Mouse (Mus musculus) layer of hippocampus, postnatal 14 days (tissue): ENCODE measurements around the gene Gm20547. TPM values are rescaled to one million over a fixed set of nuclear protein-coding genes. Genes with fewer than 3 reads are reported as not detected.
"Not testable (repeated sequence)": the region's sequence is repeated elsewhere in the genome, so short reads cannot be mapped to it uniquely, and the experiment has no call there.

Source experiments
- DNase-seq, 2 experiments: peaks; one replicate each; pipeline ENCODE4 v3.0.0; 2021 to 2022; ENCODE audit warnings: low spot score in 2 of 2, mixed read lengths in 1 of 2
- total RNA-seq, 2 experiments: library from RNA; stranded (reverse); gene quantifications; 2 replicates each; pipeline ENCODE4 v1.2.3; 2021

Gene Gm20547
- total RNA-seq, 2 experiments from 2014 or later = not detected

DNA sequence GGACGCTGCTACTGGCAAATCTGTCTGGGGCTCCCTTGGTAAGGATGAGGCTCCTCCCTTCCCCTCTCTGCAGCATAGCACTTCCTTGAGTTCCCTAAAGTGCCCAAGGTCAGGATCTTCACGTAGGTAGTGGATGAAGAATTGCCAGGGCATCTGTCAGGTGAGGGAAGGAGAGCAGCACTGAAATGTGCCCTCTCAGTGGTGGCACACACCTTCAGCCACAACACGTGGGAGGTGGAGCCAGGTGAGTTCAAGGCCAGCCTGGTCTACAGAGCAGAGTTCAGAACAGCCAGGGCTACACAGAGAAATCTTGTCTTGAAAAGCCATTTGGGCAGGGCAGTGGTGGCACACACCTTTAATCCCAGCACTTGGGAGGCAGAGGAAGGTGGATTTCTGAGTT is 27.1 kb downstream of the Gm20547 start:
- no peak for DNase-seq

DNA sequence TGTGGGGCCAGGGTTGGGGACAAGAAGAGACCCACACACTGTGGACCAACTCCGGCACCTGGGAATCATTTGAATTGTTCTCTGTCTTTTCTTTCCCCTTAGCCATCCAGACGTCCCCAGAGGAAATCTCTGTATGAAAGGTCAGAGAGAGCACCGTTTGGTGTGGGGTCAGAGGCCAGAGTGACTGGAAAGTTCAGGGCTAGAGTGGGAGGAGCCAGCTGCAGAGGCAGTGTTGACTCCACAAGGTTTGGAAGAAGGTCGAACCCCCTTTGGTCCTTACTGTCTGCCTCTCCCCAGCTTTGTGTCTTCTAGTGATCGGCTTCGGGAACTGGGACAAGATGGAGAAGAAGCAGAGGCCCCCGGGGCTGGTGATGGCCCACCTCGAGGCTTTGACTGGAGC is 28.3 kb downstream of the Gm20547 start:
- no peak for DNase-seq

DNA sequence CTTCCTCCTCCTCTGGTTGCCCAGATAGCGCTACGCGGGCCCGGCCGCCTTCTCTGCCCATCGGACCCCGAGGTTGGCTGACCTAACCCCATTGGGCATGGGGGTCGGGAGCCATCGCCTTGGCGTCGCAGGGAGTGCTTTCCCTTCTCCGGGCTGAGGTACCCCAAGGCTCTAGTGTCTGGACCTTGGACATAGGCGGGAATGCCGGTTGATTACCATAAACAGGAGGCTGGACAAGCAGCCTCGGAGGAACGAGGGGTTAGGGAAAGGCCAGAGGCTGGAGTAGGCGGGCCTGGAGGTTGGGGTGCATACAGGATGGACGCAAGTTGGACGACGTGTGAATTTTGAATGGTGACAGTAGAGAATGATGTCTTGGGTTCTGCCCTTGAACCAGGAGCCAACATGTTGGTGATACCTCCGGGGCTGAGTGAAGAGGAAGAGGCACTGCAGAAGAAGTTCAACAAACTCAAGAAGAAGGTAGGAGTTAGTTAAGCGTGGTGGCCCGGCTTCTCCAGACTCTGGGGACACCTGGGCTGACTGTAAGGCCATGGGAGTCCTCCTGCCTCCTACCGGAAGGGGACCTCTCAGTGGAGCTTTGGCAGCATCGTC is 31.2 kb downstream of the Gm20547 start:
- no peak for DNase-seq

DNA sequence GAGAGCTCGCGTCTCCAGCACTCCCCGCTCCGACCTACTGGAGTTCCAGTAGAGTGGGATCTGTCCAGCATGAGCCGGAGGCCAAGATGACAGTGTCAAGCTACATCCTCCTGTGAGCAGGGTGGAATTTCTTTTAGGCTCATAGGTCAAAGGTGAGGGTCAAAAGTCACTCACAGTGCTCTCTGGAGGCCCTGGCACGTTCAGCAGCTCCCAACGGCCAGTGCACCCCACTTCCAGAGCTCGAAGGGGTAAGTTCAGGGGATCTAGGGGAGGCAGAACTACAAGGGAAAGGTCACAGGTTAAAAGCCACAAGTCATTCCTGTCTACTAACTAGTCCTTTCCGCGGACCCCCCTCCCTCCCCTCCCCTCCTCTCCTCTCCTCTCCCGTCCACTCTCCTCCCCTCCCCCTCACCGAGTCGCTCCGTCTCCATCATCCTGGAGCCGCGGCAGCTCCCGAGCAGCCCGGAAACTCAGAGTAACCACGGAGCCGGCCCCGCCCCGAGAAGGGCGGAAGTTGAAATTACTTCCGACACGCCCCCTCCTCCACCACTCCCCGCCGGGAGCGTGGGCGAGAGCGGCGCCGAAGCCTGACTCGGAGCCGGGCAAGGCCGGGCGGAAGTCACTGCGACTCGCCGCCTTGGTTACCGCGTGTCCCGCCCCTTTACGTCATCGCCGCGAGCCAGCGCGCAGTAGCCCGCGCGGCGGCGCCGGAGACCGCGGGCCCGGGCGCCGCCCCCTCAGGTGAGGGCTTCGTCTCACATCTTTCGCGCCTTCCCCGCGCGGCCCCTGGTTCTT is 31.9 kb downstream of the Gm20547 start, which contains the start of the genes Skiv2l and Nelfe:
Gene Skiv2l (minus strand): TSS at position 489 of the 795 bp plus-strand sequence.
Gene Nelfe (plus strand): TSS at position 670 of the 795 bp plus-strand sequence.
- peak; percentile 96 to 98 for DNase-seq

DNA sequence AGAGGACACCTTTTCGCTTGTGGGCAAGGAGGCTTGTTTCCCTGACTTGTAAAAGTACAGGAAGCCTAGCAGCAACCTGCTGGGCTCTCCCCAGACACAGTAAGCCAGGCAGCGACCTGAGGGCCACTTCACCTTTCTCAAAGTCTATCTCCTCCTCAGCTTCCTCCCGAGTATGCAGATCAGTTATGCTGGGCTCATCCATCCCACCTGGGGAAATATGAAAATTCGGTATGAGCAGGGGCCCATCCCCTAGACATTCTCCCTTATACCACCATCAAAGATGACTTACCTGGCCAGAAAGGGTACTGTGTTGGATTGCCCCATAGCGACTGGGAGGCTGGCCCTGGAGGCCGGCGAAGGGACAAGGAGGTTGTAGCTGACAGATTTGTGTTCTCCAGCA is 34.2 kb downstream of the Gm20547 start:
- no peak for DNase-seq

DNA sequence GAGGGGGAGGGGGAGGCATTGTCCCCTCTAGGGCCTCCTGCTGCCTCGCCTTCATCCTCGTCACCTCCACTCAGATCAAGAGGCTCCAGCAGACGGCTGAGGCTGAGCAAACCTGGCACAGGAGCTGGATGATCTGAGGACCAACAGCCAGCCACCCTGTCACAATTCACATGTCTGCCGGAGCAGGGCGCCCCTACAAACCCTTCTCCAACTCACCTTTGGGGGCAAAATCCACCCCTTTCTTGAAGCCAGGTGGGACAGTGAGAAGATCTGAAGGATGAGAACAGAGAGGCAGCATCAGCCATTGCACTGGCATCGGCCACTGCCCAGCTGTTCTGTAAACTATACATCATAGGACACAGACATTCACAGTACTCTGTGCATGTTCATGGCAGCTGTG is 34.6 kb downstream of the Gm20547 start:
- DNase-seq = no peak

DNA sequence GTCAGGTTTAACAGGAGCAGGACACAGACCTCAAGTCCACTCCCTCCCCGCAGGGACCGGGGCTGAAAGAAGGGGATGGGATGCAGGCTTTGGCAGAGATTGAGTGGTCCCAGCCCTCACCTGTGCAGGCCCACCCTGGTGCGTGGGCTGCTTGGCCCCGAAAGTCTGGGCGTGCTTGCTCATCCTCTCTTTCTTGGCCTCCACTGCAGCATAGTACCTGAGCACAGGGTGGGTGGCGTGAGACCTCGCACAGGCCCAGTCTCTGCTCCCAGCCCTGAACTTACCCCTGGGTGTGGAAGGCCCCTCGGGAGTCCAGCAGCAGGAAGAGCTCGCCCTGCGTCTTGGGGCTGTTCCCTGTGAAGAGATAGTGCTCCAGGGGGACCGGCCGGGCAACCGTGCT is 37.0 kb downstream of the Gm20547 start:
- no peak for DNase-seq

DNA sequence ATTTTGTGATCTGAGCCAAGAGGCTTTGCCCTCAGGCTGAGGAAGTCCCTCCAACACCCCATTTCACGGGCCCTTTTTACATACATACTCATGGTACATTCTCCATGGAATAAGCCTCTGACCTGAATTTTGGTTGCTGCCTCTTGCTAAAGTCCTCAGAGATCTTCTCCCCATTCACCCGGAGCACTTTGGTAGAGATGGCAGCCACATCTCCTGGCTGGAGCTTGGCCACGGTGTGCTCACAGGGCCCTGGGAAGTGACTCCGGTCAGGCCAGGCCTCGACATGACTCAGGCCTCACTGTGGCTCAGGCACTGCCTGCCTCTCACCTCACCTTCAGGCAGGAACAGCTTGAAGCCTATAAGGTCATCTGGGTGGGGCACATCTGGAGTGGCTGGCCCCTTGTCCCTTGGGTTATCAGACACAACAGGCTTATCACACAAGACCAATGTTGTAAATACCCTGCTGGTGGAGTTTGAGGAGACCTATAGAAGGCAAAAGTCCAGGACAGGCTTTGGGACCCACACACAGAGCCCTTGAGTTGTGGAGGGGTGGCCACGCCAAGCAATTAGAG is 41.0 kb downstream of the Gm20547 start:
- no peak for DNase-seq

DNA sequence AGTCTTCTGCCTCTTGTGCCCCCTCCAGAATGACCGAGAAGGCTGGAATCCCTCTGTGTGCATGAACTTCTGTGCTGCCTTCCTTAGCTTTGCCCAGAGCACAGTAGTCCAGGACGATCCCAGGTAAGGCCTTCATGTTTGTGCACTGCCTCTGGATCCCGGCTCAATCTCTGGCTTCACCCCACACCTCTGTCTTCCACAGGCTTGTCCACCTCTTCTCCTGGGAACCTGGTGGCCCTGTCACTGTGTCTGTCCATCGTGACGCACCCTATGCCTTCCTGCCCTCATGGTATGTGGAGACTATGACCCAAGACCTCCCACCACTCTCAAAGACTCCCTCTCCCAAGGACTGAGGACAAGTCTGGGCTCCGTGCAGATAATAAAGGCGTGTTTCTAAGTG is 43.1 kb downstream of the Gm20547 start:
- DNase-seq = no peak

DNA sequence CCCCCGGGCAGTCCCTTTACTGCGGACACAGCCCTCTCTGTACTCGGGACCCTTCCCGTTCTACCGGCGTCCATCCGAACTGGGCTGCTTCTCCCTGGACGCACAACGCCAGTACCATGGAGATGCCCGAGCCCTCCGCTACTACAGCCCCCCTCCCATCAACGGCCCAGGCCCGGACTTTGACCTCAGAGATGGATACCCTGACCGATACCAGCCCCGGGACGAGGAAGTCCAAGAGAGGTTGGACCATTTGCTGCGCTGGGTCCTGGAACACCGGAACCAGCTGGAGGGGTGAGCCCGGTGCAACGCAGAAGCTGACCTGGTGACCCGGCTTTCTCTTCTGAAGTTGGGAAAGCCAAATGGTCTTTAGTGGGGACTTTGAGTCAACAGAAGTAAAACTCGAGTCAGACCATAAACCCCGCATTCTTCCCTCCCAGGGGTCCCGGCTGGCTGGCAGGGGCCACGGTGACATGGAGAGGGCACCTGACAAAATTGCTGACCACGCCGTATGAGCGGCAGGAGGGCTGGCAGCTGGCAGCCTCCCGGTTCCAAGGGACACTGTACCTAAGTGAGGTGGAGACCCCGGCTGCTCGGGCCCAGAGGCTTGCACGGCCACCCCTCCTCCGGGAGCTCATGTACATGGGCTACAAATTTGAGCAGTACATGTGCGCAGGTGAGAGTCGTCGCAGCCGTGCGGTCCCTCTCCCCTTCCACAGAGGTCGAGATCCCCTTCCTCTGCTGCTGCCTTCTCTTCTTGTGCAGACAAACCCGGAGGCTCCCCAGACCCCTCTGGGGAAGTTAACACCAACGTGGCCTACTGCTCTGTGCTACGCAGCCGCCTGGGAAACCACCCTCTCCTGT is 44.1 kb downstream of the Gm20547 start:
- DNase-seq = no peak

DNA sequence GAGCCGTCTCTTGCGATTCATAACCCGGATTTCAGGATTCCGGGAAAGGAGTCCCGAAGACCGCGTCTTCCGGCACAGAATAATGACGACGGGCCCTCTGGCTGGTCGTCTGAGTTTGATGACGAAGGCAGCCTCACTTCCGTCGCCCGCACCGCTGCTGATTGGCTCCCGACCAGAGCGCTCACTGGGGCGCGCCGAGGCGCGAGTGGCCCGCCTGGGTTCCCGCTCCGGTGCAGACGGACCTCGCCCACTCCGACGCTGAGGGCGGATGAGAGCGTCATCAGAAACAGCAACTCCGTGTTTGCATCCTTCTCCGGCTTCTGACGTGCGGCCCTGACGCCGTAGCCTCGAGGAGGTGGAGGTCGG is 45.0 kb downstream of the Gm20547 start, which contains the start of the genes Stk19 and Dxo:
Gene Stk19 (minus strand): TSS at position 90 of the 366 bp plus-strand sequence.
Gene Dxo (plus strand): TSS at position 164 of the 366 bp plus-strand sequence.
- DNase-seq = peak; percentile 98

DNA sequence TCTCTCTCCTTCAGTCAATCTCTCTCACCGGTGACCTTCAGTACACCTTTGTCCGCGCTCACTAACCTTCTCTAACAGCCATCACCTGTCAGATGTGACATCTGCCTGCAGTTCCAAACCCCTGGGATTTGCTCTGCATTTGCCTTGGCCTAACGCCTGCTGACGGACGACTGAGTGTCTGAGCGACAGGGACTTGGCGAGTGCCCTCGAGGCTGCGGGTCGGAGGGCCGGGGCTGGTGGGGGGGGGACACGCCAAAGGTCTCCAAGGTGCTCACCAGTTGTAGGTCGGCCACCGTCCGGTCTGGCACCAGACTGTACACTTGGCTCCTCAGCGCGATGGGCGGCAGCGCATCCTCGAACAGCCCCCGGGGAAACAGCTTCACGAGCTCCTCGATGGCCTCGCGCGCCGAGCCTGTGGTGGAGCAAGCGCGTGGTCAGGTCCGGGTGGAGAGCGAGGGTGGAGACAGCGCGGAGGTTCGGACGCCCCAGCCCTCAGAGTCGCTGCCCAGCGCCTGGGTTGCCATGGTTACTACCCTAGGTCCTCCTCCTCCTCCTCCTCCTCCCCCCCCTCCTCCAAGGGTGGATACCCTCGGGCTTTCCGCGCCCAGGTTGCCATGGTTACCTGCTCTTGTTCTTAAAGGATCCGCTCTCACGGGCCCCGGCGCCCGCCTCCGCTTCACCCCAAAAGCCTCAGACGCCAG is 45.5 kb downstream of the Gm20547 start:
- peak in 1 of 2 experiments; percentile 24 for DNase-seq

DNA sequence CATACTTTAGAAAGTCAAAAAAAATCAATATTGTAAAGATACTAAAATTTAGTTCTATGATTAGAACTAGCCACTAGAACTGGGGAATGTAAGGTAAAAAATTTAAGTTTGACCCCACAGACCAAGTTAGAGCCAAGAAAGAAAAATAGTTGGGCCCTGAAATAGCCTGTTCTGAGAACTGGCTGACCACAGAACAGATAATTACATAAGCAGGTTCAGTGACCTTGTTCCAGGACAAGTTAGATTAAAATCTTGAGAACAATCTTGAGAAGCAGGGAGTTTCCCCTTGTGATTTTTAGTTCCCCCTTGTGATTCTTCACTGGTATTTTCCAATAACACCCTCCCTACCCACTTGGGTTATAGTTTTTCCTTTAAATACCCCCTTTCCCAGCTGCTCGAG is 51.1 kb downstream of the Gm20547 start:
- DNase-seq = not testable (repeated sequence)

DNA sequence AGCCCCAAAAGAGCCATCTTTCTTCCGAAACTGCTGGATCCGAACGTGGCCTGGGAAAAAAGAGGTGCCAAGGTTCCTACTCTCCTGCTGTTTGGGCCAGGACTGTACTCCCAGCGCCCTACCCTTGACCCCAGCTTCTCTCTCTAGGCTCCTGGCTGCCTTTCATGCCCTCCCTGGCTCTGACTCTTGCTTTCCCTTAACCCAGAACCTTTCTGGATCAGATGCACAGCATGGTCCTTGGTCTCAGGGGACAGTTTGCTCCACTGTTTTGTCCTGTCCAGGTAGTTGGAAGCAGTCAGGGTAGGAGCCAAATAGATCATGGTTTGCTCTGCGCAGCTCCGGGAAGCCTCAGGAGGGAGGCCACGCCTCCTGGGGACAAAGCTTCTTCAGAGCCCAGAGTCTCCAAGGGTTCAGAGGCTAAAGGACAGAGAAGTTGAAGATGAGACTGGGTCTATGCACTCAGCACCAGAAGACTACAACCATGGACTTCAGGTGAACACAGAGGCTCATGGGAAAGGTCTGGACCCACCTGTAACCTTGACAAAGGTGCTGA is 66.9 kb downstream of the Gm20547 start:
- no peak for DNase-seq

DNA sequence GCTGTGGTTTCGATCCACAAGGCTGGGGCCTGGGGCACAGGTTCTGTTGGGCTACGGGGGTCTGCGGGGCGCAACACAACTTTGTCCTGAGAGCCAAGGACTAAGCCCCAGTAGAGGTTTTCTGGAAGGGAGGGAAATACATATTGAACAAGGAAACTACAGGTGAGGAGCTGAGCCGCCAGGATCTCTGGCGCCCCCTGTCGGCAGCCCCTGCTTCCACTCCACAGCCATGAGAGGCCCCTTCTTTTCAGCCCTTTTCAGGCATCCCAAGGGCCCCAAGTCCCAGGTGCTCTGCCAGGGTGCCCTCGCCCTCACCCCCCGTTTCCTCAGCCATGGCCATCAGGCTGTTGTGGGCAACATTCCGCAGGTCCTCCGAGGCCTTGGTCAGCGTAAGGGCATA is 68.1 kb downstream of the Gm20547 start:
- not testable (repeated sequence) for DNase-seq

DNA sequence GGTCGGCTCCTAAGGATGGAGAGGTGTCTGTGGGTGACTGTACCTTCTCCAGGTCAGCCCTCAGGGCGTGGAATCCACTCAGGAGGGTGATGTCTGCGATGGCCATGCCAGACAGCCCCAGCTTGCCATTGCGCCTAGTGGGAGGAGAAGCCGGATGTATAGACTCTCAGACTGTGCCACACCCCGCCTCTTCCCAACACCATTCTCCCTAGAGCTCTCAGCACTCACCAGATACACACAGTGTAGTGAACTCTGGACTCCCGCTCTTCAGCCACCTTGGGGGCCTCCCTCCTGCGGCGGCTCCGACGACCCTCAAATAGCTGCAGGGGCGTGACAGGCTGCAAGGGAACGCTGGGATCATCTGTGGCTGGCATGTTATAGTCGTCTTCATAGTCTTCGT is 70.6 kb downstream of the Gm20547 start:
- no peak for DNase-seq

DNA sequence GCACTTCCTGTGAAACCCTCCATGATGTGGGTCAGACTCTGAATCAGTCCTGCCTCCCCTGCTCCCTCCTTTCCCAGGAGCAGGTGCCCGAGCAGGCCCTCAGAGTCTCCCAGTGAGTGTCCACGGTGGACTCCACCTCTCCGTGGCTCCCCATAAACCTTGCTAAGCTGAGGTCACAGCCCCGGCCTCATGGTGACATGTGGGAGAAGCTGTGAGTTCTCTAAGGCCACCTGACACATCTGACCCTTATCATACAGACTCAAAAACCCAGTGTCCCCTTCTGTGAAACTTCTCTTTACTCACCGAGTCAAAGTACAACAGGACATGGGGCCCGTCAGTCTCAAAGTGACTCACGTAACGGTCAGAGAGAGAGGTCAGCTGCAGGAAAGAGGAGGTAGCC is 71.0 kb downstream of the Gm20547 start:
- not testable (repeated sequence) for DNase-seq

DNA sequence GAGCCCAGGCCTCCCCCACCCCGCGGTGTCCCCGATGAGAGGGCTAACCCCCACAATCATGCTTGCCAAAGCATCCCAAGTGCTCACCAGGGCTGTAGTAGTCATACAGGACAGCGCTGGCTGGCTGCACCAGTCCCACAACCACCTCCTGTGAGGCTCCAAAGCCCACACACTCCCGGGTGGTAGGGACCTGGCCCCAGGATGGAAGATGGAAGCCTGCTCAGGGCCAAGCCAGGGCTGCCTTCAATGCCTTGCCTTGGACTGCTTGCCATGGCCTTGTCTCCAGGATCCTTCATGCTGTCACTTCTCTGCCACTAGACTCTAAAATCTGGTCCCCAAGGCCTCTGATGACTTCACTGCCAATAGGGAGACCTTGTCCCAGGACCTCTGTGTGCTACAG is 71.4 kb downstream of the Gm20547 start:
- DNase-seq = not testable (repeated sequence)

DNA sequence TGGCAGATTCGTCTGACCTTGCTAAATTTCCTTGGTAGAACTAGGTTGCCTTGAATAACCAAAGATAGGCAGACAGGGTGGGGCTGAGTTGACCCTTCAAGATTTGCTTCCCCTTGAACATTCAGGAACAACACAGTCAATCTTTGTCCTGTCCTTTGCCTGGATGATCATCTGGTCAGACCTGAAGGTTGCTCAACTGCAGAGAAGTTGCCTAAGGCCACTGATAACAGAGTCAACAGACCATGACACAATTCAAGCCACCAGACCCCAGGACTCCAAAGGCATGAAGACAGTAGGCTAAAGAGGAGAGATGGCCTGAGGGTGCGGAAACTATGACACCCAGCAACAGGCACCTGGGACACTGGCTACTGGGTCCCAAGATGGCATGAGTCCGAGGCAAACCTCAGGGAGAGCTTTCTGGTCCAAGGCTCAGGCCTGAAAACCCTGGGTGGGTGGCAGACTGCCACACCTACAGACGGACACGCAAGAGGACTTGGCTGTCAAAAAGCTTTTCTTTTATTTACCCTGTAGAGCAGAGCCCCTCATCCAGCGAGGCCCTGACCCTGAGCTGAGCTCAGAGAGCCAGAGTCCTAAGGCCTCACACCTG is 73.1 kb downstream of the Gm20547 start:
- no peak for DNase-seq

DNA sequence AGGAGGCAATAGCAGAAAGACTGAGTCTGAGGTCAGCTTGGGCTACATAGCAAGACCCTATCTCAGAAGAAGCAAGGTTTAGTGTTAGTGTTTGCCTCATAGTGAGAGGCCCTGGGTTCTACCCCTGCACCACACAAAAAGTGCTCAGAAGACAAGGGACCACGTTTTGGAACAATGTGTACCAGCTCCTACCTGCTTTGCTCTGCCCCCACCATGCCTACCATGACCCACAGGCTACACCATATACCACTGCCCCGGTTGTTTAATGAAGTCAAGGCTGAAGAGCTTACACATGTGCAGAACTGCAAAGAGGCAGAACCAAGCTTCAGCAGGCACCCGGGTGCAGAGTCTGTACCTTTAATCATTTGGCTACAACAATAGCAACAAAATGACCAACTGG is 74.7 kb downstream of the Gm20547 start:
- DNase-seq = no peak
